Mouse (Mus musculus): ENCODE results near the gene Bpifb9a.

DNA sequence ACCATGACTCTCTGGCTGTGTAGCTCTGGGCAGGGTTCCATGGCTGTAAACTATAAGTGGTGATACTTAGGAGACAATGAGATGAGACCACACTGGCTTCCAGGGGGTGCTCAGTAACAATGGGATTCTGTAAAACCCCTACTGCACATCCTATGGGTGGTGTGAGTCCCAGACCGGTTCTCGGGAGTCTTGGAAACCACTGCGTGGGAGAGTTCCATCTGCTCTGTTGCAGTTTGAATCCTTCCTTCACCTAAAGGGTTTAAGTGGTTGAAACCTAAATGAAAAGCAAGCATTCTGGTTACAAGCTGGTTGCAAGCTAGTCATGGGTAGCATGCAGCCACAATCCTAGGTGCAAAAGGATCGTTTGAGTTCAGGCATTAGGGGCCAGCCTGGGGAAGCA lies 45.8 kb upstream of the Bpifb9a start:
- TF ChIP-seq GATA1 (IDR thresholded peaks at IDR 0.05; ENCODE audit: borderline replicate concordance, low read length) (no peak), FLI1 (IDR thresholded peaks at IDR 0.05; ENCODE audit: low read length) (no peak)
